7 mouse cellular contexts compared by ENCODE assay signal in genomic region chr7:101011681-101012367, GRCm38 (mm10). TPM values are rescaled to one million over a fixed set of nuclear protein-coding genes. Genes with fewer than 3 reads are reported as not detected.
DNase-seq lines count a peak whose midpoint lies in the region; ATAC-seq and TF ChIP-seq lines count a peak whose summit lies in the region.

No protein-coding gene starts in this region.

- TF ChIP-seq CTCF in liver, adult 2 months (IDR thresholded peaks at IDR 0.05; ENCODE audit: low read depth, low read length), result no peak
- no peak for TF ChIP-seq CTCF in midbrain, postnatal 0 days (IDR thresholded peaks at IDR 0.05)

- H3K27me3 ChIP-seq in intestine, embryonic 15.5 days (replicated peaks), result peaks cover 29% of the 10 kb centered on the region
- no peaks in the 10 kb centered on the region for H3K27me3 ChIP-seq in liver, adult 2 months (ENCODE audit: control insufficient read depth, insufficient read depth, low read length)
- peaks cover 38% of the 10 kb centered on the region for H3K27me3 ChIP-seq in midbrain, postnatal 0 days (ENCODE audit: insufficient read depth, low read length)

- no peaks in the 10 kb centered on the region for H3K36me3 ChIP-seq in intestine, embryonic 15.5 days
- H3K36me3 ChIP-seq in liver, adult 2 months (ENCODE audit: control insufficient read depth, insufficient read depth, low read length), result no peaks in the 10 kb centered on the region
- H3K36me3 ChIP-seq in midbrain, postnatal 0 days (ENCODE audit: insufficient read depth, low read length), result no peaks in the 10 kb centered on the region

- H3K4me2 ChIP-seq in intestine, embryonic 15.5 days (replicated peaks), result peak overlapping the region; percentile 99
- peak overlapping the region; percentile 99 for H3K4me2 ChIP-seq in midbrain, postnatal 0 days (ENCODE audit: low read depth, low read length, poor library complexity, severe bottlenecking)

- H3K4me1 ChIP-seq in intestine, embryonic 15.5 days (replicated peaks), result peaks cover 10% of the 10 kb centered on the region
- H3K4me1 ChIP-seq in liver, adult 2 months (ENCODE audit: control insufficient read depth, insufficient read depth, low read length), result peaks cover 12% of the 10 kb centered on the region
- peaks cover 4% of the 10 kb centered on the region for H3K4me1 ChIP-seq in midbrain, postnatal 0 days (ENCODE audit: insufficient read depth, low read length)

- peaks cover 8% of the 10 kb centered on the region; the same call in 1 of the 2 replicates for H3K79me2 ChIP-seq in liver, adult 2 months (ENCODE audit: control insufficient read depth, insufficient read depth, low read length)

- TF ChIP-seq POLR2A in liver, adult 2 months (IDR thresholded peaks at IDR 0.05; ENCODE audit: extremely low read depth, insufficient read depth, low read length), result peak; percentile 57; the same call in 1 of the 2 replicates

- 0 out of 2 replicates have a peak overlapping the region, but pooled peaks have one; percentile 36 for H3K27ac ChIP-seq in intestine, embryonic 15.5 days
- H3K27ac ChIP-seq in liver, adult 2 months (replicated peaks; ENCODE audit: insufficient read depth, low read depth, low read length), result peak overlapping the region; percentile 92
- no peak overlapping the region for H3K27ac ChIP-seq in midbrain, postnatal 0 days (ENCODE audit: low read depth, low read length)

- ATAC-seq in intestine, embryonic 15.5 days, result peak; percentile 97
- ATAC-seq in midbrain, postnatal 0 days (ENCODE audit: low FRiP score), result peak; percentile 68; the same call in 1 of the 2 replicates

- H3K4me3 ChIP-seq in intestine, embryonic 15.5 days (replicated peaks), result peak overlapping the region; percentile 56
- peak overlapping the region; percentile 76 for H3K4me3 ChIP-seq in liver, adult 2 months (ENCODE audit: insufficient read depth, low read depth, low read length)
- H3K4me3 ChIP-seq in midbrain, postnatal 0 days (ENCODE audit: low read depth, low read length), result peak overlapping the region; percentile 47

- peak; percentile 48 for DNase-seq in NIH3T3 (ENCODE audit: low read depth)
- peak; percentile 11 for DNase-seq in c-Kit-positive CD71-positive TER-119-negative erythroid progenitor cells, embryonic 14.5 days (ENCODE audit: low read depth)
- peak; percentile 35 to 73 for DNase-seq in gastrocnemius, postnatal 4 days (ENCODE audit: low spot score in 2 of 2)
- DNase-seq in liver, adult 2 months (ENCODE audit: extremely low read depth, low read depth, low spot score), result peak; percentile 84
- no peak for DNase-seq in midbrain, postnatal 0 days (ENCODE audit: low spot score)
- DNase-seq in spleen, postnatal 36 days (ENCODE audit: low spot score in 2 of 2), result peak; percentile 35 to 39

- H3K9ac ChIP-seq in intestine, embryonic 15.5 days, result peak overlapping the region; percentile 59
- peak overlapping the region; percentile 93 for H3K9ac ChIP-seq in liver, adult 2 months (ENCODE audit: low read depth, low read length)
- peak overlapping the region; percentile 42 for H3K9ac ChIP-seq in midbrain, postnatal 0 days (replicated peaks; ENCODE audit: low read length, poor library complexity, severe bottlenecking)

- H3K9me3 ChIP-seq in intestine, embryonic 15.5 days, result no peaks in the 10 kb centered on the region
- no peaks in the 10 kb centered on the region for H3K9me3 ChIP-seq in midbrain, postnatal 0 days (ENCODE audit: low read length)

- under 1% methylated on average over 49 of the region's 53 CpGs for WGBS in intestine, embryonic 15.5 days
- under 1% methylated on average over 53 of the region's 53 CpGs for WGBS in liver, adult 2 months
- WGBS in midbrain, postnatal 0 days, result under 1% methylated on average over 43 of the region's 53 CpGs

RNA-seq across cellular contexts. Expression of gene P2ry2, which starts 0.8 kb away (rescaled TPM):
- total RNA-seq in gastrocnemius, postnatal 4 days (2021), result 10 to 100 TPM; 30.8 to 33.2 TPM
- polyA plus RNA-seq in intestine, embryonic 15.5 days (2015; fragmentation: Nextera tagmentation; extraction: Ambion mirVana), result 2.7 TPM in 2 replicates
- total RNA-seq in liver, adult 2 months (2014; rRNA removed), result 4.1 and 5.4 TPM in 2 replicates
- 13.4 and 15.4 TPM in 2 replicates for polyA plus RNA-seq in liver, adult 2 months (2012; rRNA removed)
- total RNA-seq in midbrain, postnatal 0 days (2014; rRNA removed), result 0.44 and 0.85 TPM in 2 replicates
- polyA plus RNA-seq in midbrain, postnatal 0 days (2015; fragmentation: Nextera tagmentation; extraction: Ambion mirVana), result 0.16 and 0.28 TPM in 2 replicates

RNA-seq across cellular contexts. Expression of gene P2ry6, which starts 37.4 kb away (rescaled TPM):
- total RNA-seq in gastrocnemius, postnatal 4 days (2021), result 1 to 10 TPM; 5.8 to 7.4 TPM
- polyA plus RNA-seq in intestine, embryonic 15.5 days (2015; fragmentation: Nextera tagmentation; extraction: Ambion mirVana), result 8.4 and 10.4 TPM in 2 replicates
- 0.92 and 1.5 TPM in 2 replicates for total RNA-seq in liver, adult 2 months (2014; rRNA removed)
- polyA plus RNA-seq in liver, adult 2 months (2012; rRNA removed), result 1.6 and 4.3 TPM in 2 replicates
- total RNA-seq in midbrain, postnatal 0 days (2014; rRNA removed), result 2.0 and 4.3 TPM in 2 replicates
- 2.7 and 3.3 TPM in 2 replicates for polyA plus RNA-seq in midbrain, postnatal 0 days (2015; fragmentation: Nextera tagmentation; extraction: Ambion mirVana)

Comparison
In these comparisons a context has a peak if more than half of its experiments do, and no peak if none do; other contexts are left out.
1. H3K9ac ChIP-seq: peak in every context shown above with its lines; median percentile 93 in liver, adult 2 months; 59 in intestine, embryonic 15.5 days; 42 in midbrain, postnatal 0 days.